Mouse (Mus musculus): ENCODE measurements at regions not wholly inside any gene's neighbourhood (a gene's known extent, or its start where the extent isn't known, plus 50 kb on each side); places are given as distances from the start of the nearest gene placed in this dataset.

GRCm38 (mm10) chr8:114063566-114063965 lies 69.8 kb upstream of the Nudt7 start:
- no peak for DNase-seq (ENCODE audit: low spot score)

GRCm38 (mm10) chr8:114072330-114072729 lies 61.0 kb upstream of the Nudt7 start:
- DNase-seq (ENCODE audit: low spot score): no peak

- no peak for DNase-seq (ENCODE audit: low spot score)
Observed at GRCm38 (mm10) chr8:114074122-114074521, 59.2 kb upstream of the Nudt7 start.

GRCm38 (mm10) chr8:114076701-114077100 lies 56.7 kb upstream of the Nudt7 start:
- DNase-seq (ENCODE audit: low spot score): no peak

GRCm38 (mm10) chr8:114081049-114081756 lies 52.2 kb upstream of the Nudt7 start:
- DNase-seq (ENCODE audit: low spot score): no peak

- no peak for DNase-seq (ENCODE audit: low spot score)
Observed at GRCm38 (mm10) chr8:114081757-114082059, 51.6 kb upstream of the Nudt7 start.

Data from left cerebral cortex, adult 11 months (tissue).